Mouse (Mus musculus) midbrain, postnatal 0 days (tissue): ENCODE measurements around the gene Tacr3. TPM values are rescaled to one million over a fixed set of nuclear protein-coding genes. Genes with fewer than 3 reads are reported as not detected.

ENCODE experiments used
- ATAC-seq: fragments of 200-750 bp; cut with Nextera tagmentation; 2 replicates; pipeline ENCODE4 v1.8.0; 2017; ENCODE audit warnings: moderate number of reproducible peaks, mild to moderate bottlenecking, moderate TSS enrichment, moderate library complexity; ENCODE audit not compliant: low FRiP score
- DNase-seq: peaks from one replicate; pipeline ENCODE4 v3.0.0-alpha.2; 2015; ENCODE audit warnings: low spot score
- H3K27ac ChIP-seq: fragments of 300-500 bp; sonication (generic); 2 replicates; pipeline ENCODE4 v1.5.1; 2014; ENCODE audit warnings: low read depth, mild to moderate bottlenecking, low read length, mixed read lengths
- H3K27me3 ChIP-seq: fragments of 300-500 bp; sonication (generic); 2 replicates; pipeline ENCODE4 v1.6.1; 2014; ENCODE audit warnings: low read length, control low read depth, mixed read lengths; ENCODE audit not compliant: insufficient read depth
- H3K36me3 ChIP-seq: fragments of 300-500 bp; sonication (generic); 2 replicates; pipeline ENCODE4 v1.6.1; 2014; ENCODE audit warnings: low read length, control low read depth, mixed read lengths; ENCODE audit not compliant: insufficient read depth
- H3K4me1 ChIP-seq: fragments of 300-500 bp; sonication (generic); 2 replicates; pipeline ENCODE4 v1.6.1; 2014; ENCODE audit warnings: mild to moderate bottlenecking, control low read depth, antibody characterized with exemption, low read length, mixed read lengths; ENCODE audit not compliant: insufficient read depth
- H3K4me2 ChIP-seq: fragments of 300-500 bp; sonication (generic); 2 replicates; pipeline ENCODE4 v1.6.1; 2014; ENCODE audit warnings: low read depth, mild to moderate bottlenecking, low read length, mixed read lengths; ENCODE audit not compliant: poor library complexity, severe bottlenecking
- H3K4me3 ChIP-seq: fragments of 300-500 bp; sonication (generic); 2 replicates; pipeline ENCODE4 v1.5.1; 2014; ENCODE audit warnings: low read depth, mild to moderate bottlenecking, low read length, moderate library complexity
- H3K9ac ChIP-seq: fragments of 300-500 bp; sonication (generic); replicated peaks from 2 replicates; pipeline ENCODE4 v1.6.1; 2014; ENCODE audit warnings: mild to moderate bottlenecking, low read length, moderate library complexity, mixed read lengths; ENCODE audit not compliant: poor library complexity, severe bottlenecking
- H3K9me3 ChIP-seq: fragments of 300-500 bp; sonication (generic); 2 replicates; pipeline ENCODE4 v1.6.1; 2016; ENCODE audit warnings: low read length, control low read depth
- CTCF ChIP-seq: IDR thresholded peaks from 2 replicates; pipeline ENCODE4 v1.5.1; 2016; ENCODE audit warnings: antibody characterized with exemption, mild to moderate bottlenecking
- WGBS: fragments of 180-500 bp; shearing (Covaris S2); extraction: QIAGEN DNeasy Blood & Tissue Kit; methylation state at CpG from one replicate; pipeline ENCODE4 v1.1.7; 2014; 5-methylcytosine and 5-hydroxymethylcytosine counted together
- polyA plus RNA-seq: library from polyadenylated mRNA; unstranded; fragments of >200 nt; fragmentation: Nextera tagmentation; extraction: Ambion mirVana; gene quantifications from 2 replicates; pipeline ENCODE4 v1.2.1, GENCODE M21; 2015
- total RNA-seq: library from RNA; depleted of rRNA; stranded (reverse); fragments of >200 nt; gene quantifications from 2 replicates; pipeline ENCODE4 v1.2.3, GENCODE M21; 2014

Gene Tacr3
- total and polyA plus RNA-seq, 2 experiments from 2014 or later = 5.1 to 6.2 TPM

DNA sequence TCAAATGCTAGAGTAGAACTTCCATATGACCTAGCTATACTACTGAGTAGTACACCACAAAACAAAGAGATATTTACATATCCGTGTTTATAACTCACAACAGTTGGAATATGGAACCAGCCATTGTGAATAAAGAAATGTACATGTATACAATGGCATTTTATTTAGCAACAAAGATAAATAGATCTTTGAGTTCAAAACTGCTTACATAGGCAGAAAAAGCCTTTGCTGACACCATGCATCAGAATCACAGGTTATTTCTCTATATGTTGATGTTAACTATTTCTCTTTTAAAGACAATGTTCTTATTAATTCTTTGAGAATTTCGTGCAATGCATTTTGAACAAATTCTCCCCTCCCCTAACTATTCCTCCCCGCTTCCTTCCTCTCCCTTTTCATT is 80.1 kb downstream of the Tacr3 start:
- ATAC-seq (no peak), DNase-seq (no peak)
- Histone ChIP-seq H3K4me2 (no peak overlapping the region), H3K4me1 (no peaks in the 10 kb centered on the region), H3K27ac (no peak overlapping the region), H3K9ac (no peak overlapping the region), H3K9me3 (no peaks in the 10 kb centered on the region), H3K36me3 (no peaks in the 10 kb centered on the region), H3K4me3 (no peak overlapping the region), H3K27me3 (no peaks in the 10 kb centered on the region)
- TF ChIP-seq CTCF = no peak
- WGBS = 82% methylated on average over 3 of the region's 3 CpGs

DNA sequence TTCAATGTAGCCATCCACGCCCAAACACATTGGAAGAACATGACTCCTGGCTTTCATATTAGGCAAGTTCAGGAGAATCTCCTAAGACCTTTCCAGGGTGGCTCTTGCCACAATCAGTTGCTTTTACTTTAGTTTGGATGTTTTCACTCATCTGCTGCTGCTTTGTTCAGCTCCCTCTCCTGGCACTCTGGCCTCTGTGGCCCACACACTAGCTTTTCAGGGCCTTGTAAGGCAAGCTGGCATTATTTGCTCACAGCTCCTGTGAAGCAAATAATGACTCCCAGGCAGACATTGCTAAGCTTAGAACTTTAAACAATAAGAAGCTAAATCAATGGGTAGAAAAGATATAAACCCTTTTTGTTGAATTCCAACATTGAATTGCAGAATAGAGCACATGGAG is 105.9 kb downstream of the Tacr3 start:
- Histone ChIP-seq H3K27ac (no peak overlapping the region), H3K4me1 (no peaks in the 10 kb centered on the region), H3K27me3 (no peaks in the 10 kb centered on the region), H3K9me3 (no peaks in the 10 kb centered on the region), H3K9ac (no peak overlapping the region), H3K4me2 (no peak overlapping the region), H3K4me3 (no peak overlapping the region), H3K36me3 (no peaks in the 10 kb centered on the region)
- TF ChIP-seq CTCF = no peak
- WGBS = 83% methylated on average over 1 of the region's 1 CpGs
- ATAC-seq = no peak
- DNase-seq = no peak

DNA sequence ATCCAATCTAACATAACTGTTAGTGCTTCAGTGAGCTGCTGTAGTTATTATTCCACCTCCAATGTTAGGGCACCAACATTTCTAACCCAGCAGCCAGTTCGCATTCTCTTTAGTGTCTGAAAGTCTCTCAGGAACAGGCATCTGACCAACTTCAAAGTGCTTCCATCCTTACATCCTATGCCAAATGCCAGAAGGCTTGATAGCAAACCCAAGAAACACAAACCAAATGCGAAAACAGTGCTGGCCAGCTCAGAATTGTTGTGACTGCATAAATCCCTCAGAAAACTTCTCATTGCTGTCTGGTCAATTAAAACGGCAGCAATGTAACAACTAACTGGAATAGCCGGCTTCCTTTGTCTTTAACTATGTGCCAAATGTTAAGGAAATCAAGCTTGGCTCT is 106.7 kb downstream of the Tacr3 start:
- H3K4me3 ChIP-seq = no peak overlapping the region
- H3K4me2 ChIP-seq = no peak overlapping the region
- H3K27ac ChIP-seq = no peak overlapping the region
- no peaks in the 10 kb centered on the region for H3K36me3 ChIP-seq
- no peaks in the 10 kb centered on the region for H3K4me1 ChIP-seq
- WGBS = 58% methylated on average over 4 of the region's 4 CpGs
- H3K27me3 ChIP-seq = no peaks in the 10 kb centered on the region
- peak; percentile 26 for DNase-seq
- H3K9me3 ChIP-seq = no peaks in the 10 kb centered on the region
- no peak for ATAC-seq
- TF ChIP-seq CTCF = no peak
- no peak overlapping the region for H3K9ac ChIP-seq

DNA sequence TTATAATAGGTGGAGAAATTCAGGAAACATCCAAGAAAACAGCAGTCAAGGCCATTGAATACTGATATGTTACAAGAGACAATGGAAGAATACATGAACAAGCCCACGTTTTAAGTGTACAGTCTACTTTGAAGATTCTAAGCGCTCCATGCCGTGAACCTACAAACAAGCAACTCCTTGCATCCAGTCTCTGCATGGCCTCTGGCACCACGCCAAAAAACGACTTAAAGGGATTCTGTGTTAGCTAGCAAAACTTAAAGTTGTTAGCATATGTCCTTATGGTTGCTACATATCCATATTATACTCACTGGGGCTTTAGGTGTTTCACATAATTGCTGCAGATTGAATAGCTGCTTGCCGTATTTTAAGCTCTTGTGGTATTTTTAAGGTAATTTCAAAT is 134.7 kb downstream of the Tacr3 start:
- H3K9ac ChIP-seq = no peak overlapping the region
- DNase-seq (peak; percentile 53), ATAC-seq (no peak)
- WGBS = 55% methylated on average over 6 of the region's 6 CpGs
- H3K27ac ChIP-seq = no peak overlapping the region
- no peaks in the 10 kb centered on the region for H3K27me3 ChIP-seq
- TF ChIP-seq CTCF = no peak
- no peak overlapping the region for H3K4me3 ChIP-seq
- H3K4me2 ChIP-seq = no peak overlapping the region
- no peaks in the 10 kb centered on the region for H3K9me3 ChIP-seq
- H3K36me3 ChIP-seq = no peaks in the 10 kb centered on the region
- no peaks in the 10 kb centered on the region for H3K4me1 ChIP-seq

DNA sequence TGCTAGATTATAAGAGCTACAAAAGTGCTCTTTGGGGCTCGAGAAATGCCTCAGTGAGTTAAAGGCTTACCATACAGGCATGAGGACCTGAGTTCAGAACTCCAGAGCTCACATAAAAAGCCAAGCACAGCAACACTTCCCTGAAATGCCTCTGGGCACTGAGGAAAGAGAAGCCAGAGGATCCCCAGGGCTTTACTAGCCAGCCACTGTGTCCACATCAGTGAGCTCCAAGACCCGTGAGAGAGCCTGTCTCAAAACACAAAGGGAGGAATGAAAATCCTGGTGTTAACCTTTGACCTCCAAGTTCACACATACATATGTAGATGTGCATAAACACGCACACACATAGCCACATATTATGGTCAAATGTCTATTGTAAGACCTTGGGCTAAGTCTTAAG is 150.1 kb downstream of the Tacr3 start:
- Histone ChIP-seq H3K9ac (no peak overlapping the region), H3K4me1 (no peaks in the 10 kb centered on the region), H3K4me2 (no peak overlapping the region), H3K36me3 (no peaks in the 10 kb centered on the region), H3K9me3 (no peaks in the 10 kb centered on the region), H3K27ac (no peak overlapping the region), H3K27me3 (no peaks in the 10 kb centered on the region), H3K4me3 (no peak overlapping the region)
- ATAC-seq = no peak
- DNase-seq = no peak
- 27% methylated on average over 3 of the region's 3 CpGs for WGBS
- TF ChIP-seq CTCF = no peak

DNA sequence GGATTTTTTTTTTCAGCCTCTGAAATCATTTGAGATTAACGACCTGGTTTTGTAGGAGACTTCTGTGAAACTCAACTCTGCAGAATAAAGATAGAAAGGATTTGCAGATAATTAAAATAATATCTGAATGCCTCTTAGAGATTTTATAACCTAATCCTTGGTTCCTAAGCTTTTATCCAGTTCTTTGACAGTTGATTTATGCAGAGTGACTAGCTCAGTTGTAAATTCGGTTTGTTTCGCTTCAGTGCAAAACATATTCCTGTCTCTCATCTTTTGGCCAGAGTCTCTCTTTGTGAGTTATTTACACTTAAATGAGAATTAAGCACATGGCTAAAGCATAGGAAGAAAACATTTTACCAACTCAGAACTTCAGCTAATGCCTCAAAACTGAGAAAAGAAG is 151.3 kb downstream of the Tacr3 start:
- H3K4me1 ChIP-seq = no peaks in the 10 kb centered on the region
- TF ChIP-seq CTCF = no peak
- no peak overlapping the region for H3K27ac ChIP-seq
- H3K4me2 ChIP-seq = no peak overlapping the region
- ATAC-seq (no peak), DNase-seq (no peak)
- H3K4me3 ChIP-seq = no peak overlapping the region
- H3K9me3 ChIP-seq = no peaks in the 10 kb centered on the region
- no peak overlapping the region for H3K9ac ChIP-seq
- H3K27me3 ChIP-seq = no peaks in the 10 kb centered on the region
- H3K36me3 ChIP-seq = no peaks in the 10 kb centered on the region
- WGBS = 55% methylated on average over 3 of the region's 3 CpGs
